Mouse (Mus musculus): Measurements from ENCODE around the gene Nup155.

DNA sequence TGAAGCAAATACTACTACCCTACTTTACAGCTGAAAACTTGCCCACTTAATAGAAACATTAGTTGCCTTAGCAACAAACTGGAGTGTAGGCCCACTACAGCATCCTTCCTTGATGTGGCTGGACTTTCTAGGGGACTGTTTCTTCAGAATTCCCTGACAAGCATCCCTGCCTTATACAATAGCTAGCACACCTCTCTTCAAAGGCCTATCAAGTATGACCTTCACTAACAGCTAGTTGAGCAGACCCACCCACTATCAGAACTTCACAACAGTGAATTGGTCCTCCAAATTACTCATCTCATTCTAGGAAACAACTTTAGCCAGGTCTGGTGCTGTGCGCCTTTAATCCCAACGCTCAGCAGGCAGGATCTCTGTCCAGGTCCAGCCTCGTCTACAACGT, 21.8 kb upstream of the Nup155 start:
- TF ChIP-seq GATA1 (IDR thresholded peaks at IDR 0.05; ENCODE audit: borderline replicate concordance, low read length) (no peak), FLI1 (IDR thresholded peaks at IDR 0.05; ENCODE audit: low read length) (no peak)

All from megakaryocyte, embryonic 14.5 days (primary cell).